Mouse (Mus musculus): ENCODE data around the gene Anapc15. TPM values are rescaled to one million over a fixed set of nuclear protein-coding genes. Genes with fewer than 3 reads are reported as not detected.
"Not testable (repeated sequence)": the region's sequence is repeated elsewhere in the genome, so short reads cannot be mapped to it uniquely, and the experiment has no call there.

Gene Anapc15
- polyA plus RNA-seq, 1 experiment from 2014 or later, result 83.1 TPM

- Histone ChIP-seq H3K27me3 (no peaks in the 10 kb centered on the region), H3K27ac (peak overlapping the region; percentile 97; the same call in 1 of the 2 replicates), H3K9me3 (no peaks in the 10 kb centered on the region), H3K4me3 (peak overlapping the region; percentile 77), H3K4me1 (replicated peaks) (peaks cover 30% of the 10 kb centered on the region), H3K36me3 (peaks cover 40% of the 10 kb centered on the region), H3K4me2 (peak overlapping the region; percentile 74), H3K9ac (peak overlapping the region; percentile 88)
- 81% methylated on average over 8 of the region's 8 CpGs for WGBS
- no peak for ATAC-seq (ENCODE audit: low FRiP score)
Measured at GRCm38 (mm10) chr7:101906696-101907095, 43.2 kb downstream of the Anapc15 start.

- H3K4me2 ChIP-seq, result no peak overlapping the region
- H3K4me3 ChIP-seq, result no peak overlapping the region
- WGBS, result 82% methylated on average over 4 of the region's 4 CpGs
- H3K9me3 ChIP-seq, result no peaks in the 10 kb centered on the region
- peak overlapping the region; percentile 35 for H3K9ac ChIP-seq
- peaks cover 45% of the 10 kb centered on the region for H3K36me3 ChIP-seq
- H3K27me3 ChIP-seq, result no peaks in the 10 kb centered on the region
- H3K4me1 ChIP-seq (replicated peaks), result peaks cover 30% of the 10 kb centered on the region
- no peak for ATAC-seq (ENCODE audit: low FRiP score)
- no peak overlapping the region for H3K27ac ChIP-seq
Measured at GRCm38 (mm10) chr7:101908367-101908766, 44.9 kb downstream of the Anapc15 start.

GRCm38 (mm10) chr7:101910138-101910537, 46.6 kb downstream of the Anapc15 start:
- Histone ChIP-seq H3K4me2 (no peak overlapping the region), H3K36me3 (peaks cover 59% of the 10 kb centered on the region)
- no peak for ATAC-seq (ENCODE audit: low FRiP score)

GRCm38 (mm10) chr7:101911982-101912381, 48.5 kb downstream of the Anapc15 start:
- Histone ChIP-seq H3K4me1 (replicated peaks) (peaks cover 16% of the 10 kb centered on the region), H3K9me3 (no peaks in the 10 kb centered on the region), H3K9ac (no peak overlapping the region), H3K4me3 (no peak overlapping the region), H3K36me3 (peaks cover 59% of the 10 kb centered on the region), H3K27ac (no peak overlapping the region), H3K4me2 (no peak overlapping the region), H3K27me3 (no peaks in the 10 kb centered on the region)
- 62% methylated on average over 3 of the region's 3 CpGs for WGBS
- no peak for ATAC-seq (ENCODE audit: low FRiP score)

More at GRCm38 (mm10) chr7:101910138-101910537, 46.6 kb downstream of the Anapc15 start:
- no peaks in the 10 kb centered on the region for H3K27me3 ChIP-seq
- no peak overlapping the region for H3K9ac ChIP-seq
- peaks cover 26% of the 10 kb centered on the region for H3K4me1 ChIP-seq (replicated peaks)
- no peak overlapping the region for H3K4me3 ChIP-seq
- 94% methylated on average over 4 of the region's 4 CpGs for WGBS
- no peak overlapping the region for H3K27ac ChIP-seq
- no peaks in the 10 kb centered on the region for H3K9me3 ChIP-seq

GRCm38 (mm10) chr7:101918071-101918470, 54.6 kb downstream of the Anapc15 start:
- no peak overlapping the region for H3K4me3 ChIP-seq
- no peaks in the 10 kb centered on the region for H3K27me3 ChIP-seq
- H3K36me3 ChIP-seq, result peaks cover 17% of the 10 kb centered on the region
- H3K4me2 ChIP-seq, result no peak overlapping the region
- WGBS, result 22% methylated on average over 1 of the region's 1 CpGs
- no peak overlapping the region for H3K27ac ChIP-seq
- H3K4me1 ChIP-seq (replicated peaks), result no peaks in the 10 kb centered on the region
- no peaks in the 10 kb centered on the region for H3K9me3 ChIP-seq
- no peak overlapping the region for H3K9ac ChIP-seq
- ATAC-seq (ENCODE audit: low FRiP score), result peak; percentile 76; the same call in 1 of the 2 replicates

- H3K4me3 ChIP-seq; H3K36me3 ChIP-seq; H3K4me2 ChIP-seq; H3K9ac ChIP-seq; H3K27me3 ChIP-seq; ATAC-seq (ENCODE audit: low FRiP score); H3K9me3 ChIP-seq; H3K27ac ChIP-seq; H3K4me1 ChIP-seq (replicated peaks): not testable (repeated sequence)
Measured at GRCm38 (mm10) chr7:101925892-101926291, 62.4 kb downstream of the Anapc15 start.

GRCm38 (mm10) chr7:101928093-101928492, 64.6 kb downstream of the Anapc15 start:
- Histone ChIP-seq H3K27ac (no peak overlapping the region), H3K27me3 (no peaks in the 10 kb centered on the region), H3K4me2 (no peak overlapping the region), H3K4me3 (no peak overlapping the region), H3K4me1 (replicated peaks) (peaks cover 6% of the 10 kb centered on the region), H3K9me3 (no peaks in the 10 kb centered on the region), H3K36me3 (no peaks in the 10 kb centered on the region), H3K9ac (no peak overlapping the region)
- WGBS, result 88% methylated on average over 3 of the region's 3 CpGs
- ATAC-seq (ENCODE audit: low FRiP score), result no peak

- no peaks in the 10 kb centered on the region for H3K27me3 ChIP-seq
- H3K4me2 ChIP-seq, result peak overlapping the region; percentile 82; the same call in 1 of the 2 replicates
- ATAC-seq (ENCODE audit: low FRiP score), result no peak
- H3K4me3 ChIP-seq, result peak overlapping the region; percentile 88
- no peaks in the 10 kb centered on the region for H3K36me3 ChIP-seq
- H3K9ac ChIP-seq, result peak overlapping the region; percentile 26; the same call in 1 of the 2 replicates
- 94% methylated on average over 1 of the region's 1 CpGs for WGBS
- H3K4me1 ChIP-seq (replicated peaks), result peaks cover 39% of the 10 kb centered on the region
- no peak overlapping the region for H3K27ac ChIP-seq
- H3K9me3 ChIP-seq, result no peaks in the 10 kb centered on the region
Measured at GRCm38 (mm10) chr7:101932551-101932950, 69.0 kb downstream of the Anapc15 start.

- Histone ChIP-seq H3K27me3 (no peaks in the 10 kb centered on the region), H3K4me1 (replicated peaks) (peaks cover 39% of the 10 kb centered on the region), H3K9me3 (no peaks in the 10 kb centered on the region), H3K27ac (peak overlapping the region; percentile 63), H3K36me3 (no peaks in the 10 kb centered on the region), H3K4me3 (peak overlapping the region; percentile 88), H3K4me2 (peak overlapping the region; percentile 82), H3K9ac (peak overlapping the region; percentile 77)
- ATAC-seq (ENCODE audit: low FRiP score), result peak; percentile 44
- WGBS, result 7% methylated on average over 15 of the region's 15 CpGs
Measured at GRCm38 (mm10) chr7:101933300-101933699, 69.8 kb downstream of the Anapc15 start.

- Histone ChIP-seq H3K27ac (peak within 1 kb of the TSS; percentile 84), H3K36me3 (no peaks in the 10 kb centered on the region), H3K9me3 (no peaks in the 10 kb centered on the region), H3K4me2 (peak within 1 kb of the TSS; percentile 82), H3K27me3 (no peaks in the 10 kb centered on the region), H3K9ac (peak within 1 kb of the TSS; percentile 86), H3K4me1 (replicated peaks) (peaks cover 39% of the 10 kb centered on the region), H3K4me3 (peak within 1 kb of the TSS; percentile 88)
- WGBS, result under 1% methylated on average over 39 of the region's 40 CpGs
- ATAC-seq (ENCODE audit: low FRiP score), result peak; percentile 99
Measured at GRCm38 (mm10) chr7:101933751-101934240, 70.3 kb downstream of the Anapc15 start, which contains the start of the genes Lrrc51 and Numa1. Lrrc51 (minus strand) TSS chr7:101933895. Numa1 (plus strand) TSS chr7:101934111.

GRCm38 (mm10) chr7:101935957-101936356, 72.4 kb downstream of the Anapc15 start:
- no peak overlapping the region for H3K4me3 ChIP-seq
- no peaks in the 10 kb centered on the region for H3K36me3 ChIP-seq
- no peak overlapping the region for H3K4me2 ChIP-seq
- no peak for ATAC-seq (ENCODE audit: low FRiP score)
- H3K9me3 ChIP-seq, result no peaks in the 10 kb centered on the region
- no peak overlapping the region for H3K27ac ChIP-seq
- no peak overlapping the region for H3K9ac ChIP-seq
- H3K27me3 ChIP-seq, result no peaks in the 10 kb centered on the region
- H3K4me1 ChIP-seq (replicated peaks), result peaks cover 39% of the 10 kb centered on the region
- 97% methylated on average over 4 of the region's 4 CpGs for whole genome bisulfite sequencing

GRCm38 (mm10) chr7:101936996-101937395, 73.5 kb downstream of the Anapc15 start:
- Histone ChIP-seq H3K9ac (no peak overlapping the region), H3K4me1 (replicated peaks) (peaks cover 39% of the 10 kb centered on the region), H3K9me3 (no peaks in the 10 kb centered on the region), H3K27me3 (no peaks in the 10 kb centered on the region), H3K36me3 (no peaks in the 10 kb centered on the region), H3K4me3 (no peak overlapping the region), H3K4me2 (no peak overlapping the region), H3K27ac (no peak overlapping the region)
- no peak for ATAC-seq (ENCODE audit: low FRiP score)
- WGBS, result 96% methylated on average over 4 of the region's 4 CpGs

- ATAC-seq (ENCODE audit: low FRiP score), result no peak
- no peak overlapping the region for H3K27ac ChIP-seq
- H3K9ac ChIP-seq, result no peak overlapping the region
- H3K4me2 ChIP-seq, result no peak overlapping the region
- no peaks in the 10 kb centered on the region for H3K27me3 ChIP-seq
- peaks cover 37% of the 10 kb centered on the region for H3K4me1 ChIP-seq (replicated peaks)
- H3K4me3 ChIP-seq, result no peak overlapping the region
- no peaks in the 10 kb centered on the region for H3K9me3 ChIP-seq
- 91% methylated on average over 4 of the region's 4 CpGs for WGBS
- no peaks in the 10 kb centered on the region for H3K36me3 ChIP-seq
Measured at GRCm38 (mm10) chr7:101937569-101937968, 74.1 kb downstream of the Anapc15 start.

All from hindbrain, embryonic 13.5 days (tissue).